Mouse (Mus musculus) C2C12 (cell line): ENCODE results near the gene Dysf. TPM values are rescaled to one million over a fixed set of nuclear protein-coding genes. Genes with fewer than 3 reads are reported as not detected.
"Not testable (repeated sequence)": the region's sequence is repeated elsewhere in the genome, so short reads cannot be mapped to it uniquely, and the experiment has no call there.

ENCODE experiments used
- H3K27me3 ChIP-seq: one replicate; pipeline ENCODE4 v1.6.1; 2011; ENCODE audit not compliant: control insufficient read depth, insufficient read depth, insufficient read length
- H3K36me3 ChIP-seq: one replicate; pipeline ENCODE4 v1.6.1; 2011; ENCODE audit not compliant: control insufficient read depth, insufficient read depth
- H3K4me3 ChIP-seq: one replicate; pipeline ENCODE4 v1.5.1; 2011; ENCODE audit warnings: mild to moderate bottlenecking, control low read depth; ENCODE audit not compliant: poor library complexity, insufficient read depth, severe bottlenecking
- H3K79me2 ChIP-seq: one replicate; pipeline ENCODE4 v1.6.1; 2011; ENCODE audit not compliant: control insufficient read depth, insufficient read depth
- H3K79me3 ChIP-seq: one replicate; pipeline ENCODE4 v1.6.1; 2011; ENCODE audit warnings: low read depth, control low read depth
- H3ac ChIP-seq: one replicate; pipeline ENCODE3; 2011; ENCODE audit warnings: low read depth; ENCODE audit not compliant: control insufficient read depth, insufficient read length
- CEBPB ChIP-seq: IDR thresholded peaks from one replicate; pipeline ENCODE4 v1.6.1; 2011; ENCODE audit warnings: low read depth, mild to moderate bottlenecking, control low read depth, moderate library complexity
- CTCF ChIP-seq: IDR thresholded peaks from one replicate; pipeline ENCODE4 v1.5.1; 2011; ENCODE audit not compliant: control insufficient read depth, insufficient read depth, insufficient read length
- FOSL1 ChIP-seq: IDR thresholded peaks from one replicate; pipeline ENCODE4 v1.8.0; 2011; ENCODE audit warnings: mild to moderate bottlenecking, low read length; ENCODE audit not compliant: poor library complexity, insufficient read depth, severe bottlenecking
- MAX ChIP-seq: IDR thresholded peaks from one replicate; pipeline ENCODE4 v1.6.1; 2011; ENCODE audit warnings: mild to moderate bottlenecking, control low read depth
- MYOD1 ChIP-seq: IDR thresholded peaks from one replicate; pipeline ENCODE4 v1.6.1; 2011; ENCODE audit warnings: low read depth; ENCODE audit not compliant: control insufficient read depth, insufficient read length
- MYOG ChIP-seq: IDR thresholded peaks from one replicate; pipeline ENCODE4 v1.6.1; 2011; ENCODE audit not compliant: control insufficient read depth, insufficient read length; ENCODE audit errors: extremely low read depth
- USF1 ChIP-seq: IDR thresholded peaks from one replicate; pipeline ENCODE4 v1.6.1; 2011; ENCODE audit warnings: low read depth, mild to moderate bottlenecking, control low read depth, moderate library complexity
- polyA plus RNA-seq: library from polyadenylated mRNA; unstranded; fragments of >200 nt; fragmentation: generic; extraction: Trizol; gene quantifications from one replicate; pipeline ENCODE4 v1.2.1, GENCODE M21; 2012; ENCODE audit warnings: missing spikeins

Dysf gene
- polyA plus RNA-seq, 1 experiment = 1.9 TPM

DNA sequence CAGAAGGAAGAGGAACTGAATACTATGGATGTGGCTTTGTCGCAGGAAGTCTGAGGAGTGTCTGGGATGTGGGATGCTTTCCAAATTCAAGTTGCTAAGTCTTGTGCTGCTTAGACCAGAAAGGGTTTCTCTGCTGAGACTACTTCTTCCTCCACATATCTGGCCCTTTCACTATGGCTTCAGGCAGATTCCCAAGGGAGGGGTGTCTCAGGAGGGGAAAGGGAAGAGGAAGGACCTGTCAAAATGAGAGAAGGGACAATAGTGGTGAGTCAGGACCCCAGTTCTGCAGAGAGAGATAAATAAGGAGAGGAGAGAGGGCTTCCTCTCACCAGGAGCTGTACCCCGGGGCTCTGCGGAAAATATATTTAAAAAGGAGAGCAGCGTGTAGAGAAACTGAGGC lies 11.6 kb downstream of the Dysf start:
- no peaks in the 10 kb centered on the region for H3K79me3 ChIP-seq
- H3ac ChIP-seq = no peak overlapping the region
- no peaks in the 10 kb centered on the region for H3K27me3 ChIP-seq
- no peak overlapping the region for H3K4me3 ChIP-seq
- TF ChIP-seq CTCF = no peak
- TF ChIP-seq FOSL1 = no peak
- TF ChIP-seq MYOG = no peak
- TF ChIP-seq MYOD1 = no peak
- no peak for TF ChIP-seq USF1
- no peak for TF ChIP-seq MAX
- no peak for TF ChIP-seq CEBPB
- H3K36me3 ChIP-seq = no peaks in the 10 kb centered on the region
- H3K79me2 ChIP-seq = no peaks in the 10 kb centered on the region

GRCm38 (mm10) chr6:84021990-84022389 lies 13.6 kb downstream of the Dysf start:
- Histone ChIP-seq H3ac (no peak overlapping the region), H3K4me3 (no peak overlapping the region), H3K27me3 (no peaks in the 10 kb centered on the region), H3K36me3 (no peaks in the 10 kb centered on the region), H3K79me3 (no peaks in the 10 kb centered on the region), H3K79me2 (no peaks in the 10 kb centered on the region)
- TF ChIP-seq CEBPB (no peak), MYOG (no peak), CTCF (no peak), FOSL1 (no peak), MAX (no peak), USF1 (no peak), MYOD1 (no peak)

DNA sequence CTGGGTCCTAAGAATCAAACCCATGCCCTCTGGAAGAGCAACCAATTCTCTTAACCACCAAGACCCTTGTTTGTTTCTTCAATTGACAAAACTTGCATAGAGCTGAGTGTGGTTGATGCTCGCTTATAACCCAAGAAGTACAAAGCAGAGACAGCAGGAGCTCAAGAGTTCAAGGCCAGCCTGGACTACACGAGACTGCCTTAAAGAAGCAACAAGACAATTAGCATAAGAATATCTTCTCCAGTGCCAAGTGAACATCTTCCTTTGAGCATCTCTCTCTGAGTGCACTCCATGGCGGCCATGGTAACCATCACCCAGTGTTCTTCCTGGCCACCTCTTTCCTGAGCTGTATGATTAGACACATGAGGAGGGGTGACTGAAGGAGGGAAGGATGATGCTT lies 17.2 kb downstream of the Dysf start:
- no peaks in the 10 kb centered on the region for H3K79me2 ChIP-seq
- no peak for TF ChIP-seq CTCF
- no peak for TF ChIP-seq CEBPB
- TF ChIP-seq MYOD1 = no peak
- TF ChIP-seq MAX = no peak
- TF ChIP-seq MYOG = no peak
- TF ChIP-seq FOSL1 = no peak
- TF ChIP-seq USF1 = no peak
- H3K27me3 ChIP-seq = no peaks in the 10 kb centered on the region
- no peak overlapping the region for H3K4me3 ChIP-seq
- H3K79me3 ChIP-seq = no peaks in the 10 kb centered on the region
- H3ac ChIP-seq = no peak overlapping the region
- H3K36me3 ChIP-seq = no peaks in the 10 kb centered on the region

DNA sequence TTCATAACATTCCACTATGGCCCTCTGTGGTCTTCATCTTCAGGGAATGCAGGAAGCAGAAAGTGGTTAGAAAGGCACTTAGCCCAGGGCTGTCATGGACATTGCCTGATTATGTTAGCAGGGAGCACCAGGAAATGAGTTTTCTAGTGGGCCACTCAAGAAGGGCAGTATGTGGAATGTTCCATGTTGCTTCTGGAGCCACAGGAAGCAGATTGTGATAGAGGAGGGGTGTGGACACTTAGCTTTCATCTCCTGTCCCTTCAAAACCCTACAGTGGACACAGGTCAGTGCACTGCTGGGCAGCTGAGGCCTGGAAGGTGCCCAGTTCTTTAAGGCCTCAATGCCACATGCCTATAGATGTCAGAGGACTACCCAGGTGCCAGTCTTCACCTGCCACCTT lies 20.4 kb downstream of the Dysf start:
- H3ac ChIP-seq = no peak overlapping the region
- no peak for TF ChIP-seq MAX
- no peak for TF ChIP-seq FOSL1
- no peak for TF ChIP-seq MYOD1
- TF ChIP-seq USF1 = no peak
- no peak for TF ChIP-seq MYOG
- no peak for TF ChIP-seq CTCF
- TF ChIP-seq CEBPB = no peak
- no peaks in the 10 kb centered on the region for H3K36me3 ChIP-seq

DNA sequence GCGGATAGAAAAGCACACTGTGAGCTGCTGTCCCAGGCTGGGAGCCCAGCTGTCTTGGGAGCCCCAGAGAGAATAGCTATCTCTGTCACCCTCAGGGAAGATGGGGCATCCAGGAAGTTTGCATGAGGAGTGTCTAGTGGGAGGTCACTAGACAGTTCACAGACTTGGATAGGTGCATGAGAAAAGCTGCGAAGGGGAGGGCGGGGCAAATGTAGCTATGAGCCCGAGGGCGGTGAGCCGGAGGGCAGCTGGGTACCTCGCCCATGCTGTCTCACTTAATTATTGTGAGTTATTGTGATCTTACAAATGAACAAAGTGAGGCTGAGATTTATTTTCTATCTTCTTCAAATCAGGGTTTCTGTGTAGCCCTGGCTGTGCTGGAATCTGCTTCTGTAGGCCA lies 21.4 kb downstream of the Dysf start:
- Histone ChIP-seq H3K79me3 (no peaks in the 10 kb centered on the region), H3ac (no peak overlapping the region), H3K36me3 (no peaks in the 10 kb centered on the region), H3K79me2 (no peaks in the 10 kb centered on the region), H3K27me3 (no peaks in the 10 kb centered on the region), H3K4me3 (no peak overlapping the region)
- TF ChIP-seq FOSL1 (no peak), CEBPB (no peak), USF1 (no peak), MAX (no peak), CTCF (no peak), MYOG (no peak), MYOD1 (no peak)

More for the DNA sequence above, 20.4 kb downstream of the Dysf start:
- H3K27me3 ChIP-seq = no peaks in the 10 kb centered on the region
- H3K79me3 ChIP-seq = no peaks in the 10 kb centered on the region
- H3K79me2 ChIP-seq = no peaks in the 10 kb centered on the region
- H3K4me3 ChIP-seq = no peak overlapping the region

GRCm38 (mm10) chr6:84032516-84032915 lies 24.1 kb downstream of the Dysf start:
- H3K4me3 ChIP-seq, H3K79me2 ChIP-seq, H3ac ChIP-seq, H3K27me3 ChIP-seq, H3K36me3 ChIP-seq, H3K79me3 ChIP-seq: not testable (repeated sequence)
